Mouse (Mus musculus) thymus, adult 2 months (tissue): ENCODE measurements around the gene Fgf12.

Source experiments
- CTCF ChIP-seq: fragments of 200-500 bp; IDR thresholded peaks from 2 replicates; pipeline ENCODE4 v1.5.1; 2012; ENCODE audit warnings: mild to moderate bottlenecking, control low read depth, low read length, moderate library complexity, borderline replicate concordance; ENCODE audit not compliant: control insufficient read depth, poor library complexity, insufficient read depth; ENCODE audit errors: extremely low read depth
- POLR2A ChIP-seq: fragments of 200-500 bp; IDR thresholded peaks from 2 replicates; pipeline ENCODE4 v1.6.1; 2012; ENCODE audit warnings: mild to moderate bottlenecking, low read length, control low read depth, moderate library complexity; ENCODE audit not compliant: control insufficient read depth, poor library complexity, insufficient read depth; ENCODE audit errors: extremely low read depth

- TF ChIP-seq CTCF (no peak), POLR2A (no peak)
Observed at GRCm38 (mm10) chr16:28631721-28632120, 121.1 kb downstream of the Fgf12 start.
